Mouse (Mus musculus) myocyte (in vitro differentiated cells): ENCODE data around the gene Olfr1349. TPM values are rescaled to one million over a fixed set of nuclear protein-coding genes. Genes with fewer than 3 reads are reported as not detected.

Experiments
- H3K27me3 ChIP-seq: one replicate; pipeline ENCODE4 v1.6.1; 2011; ENCODE audit not compliant: control insufficient read depth, insufficient read depth, insufficient read length
- H3K36me3 ChIP-seq: one replicate; pipeline ENCODE4 v1.6.1; 2011; ENCODE audit not compliant: control insufficient read depth, insufficient read depth
- H3K4me2 ChIP-seq: one replicate; pipeline ENCODE4 v1.6.1; 2011; ENCODE audit warnings: low read depth, control low read depth
- H3K4me3 ChIP-seq: one replicate; pipeline ENCODE4 v1.5.1; 2011; ENCODE audit warnings: mild to moderate bottlenecking, control low read depth, moderate library complexity
- H3K79me2 ChIP-seq: one replicate; pipeline ENCODE4 v1.6.1; 2011; ENCODE audit not compliant: control insufficient read depth, insufficient read depth
- H3ac ChIP-seq: one replicate; pipeline ENCODE4 v1.6.1; 2011; ENCODE audit not compliant: control insufficient read depth, insufficient read length
- CEBPB ChIP-seq: IDR thresholded peaks from 2 replicates; pipeline ENCODE4 v1.6.1; 2011; ENCODE audit warnings: mild to moderate bottlenecking, moderate library complexity; ENCODE audit not compliant: poor library complexity, insufficient read depth, severe bottlenecking
- E2F4 ChIP-seq: IDR thresholded peaks from one replicate; pipeline ENCODE4 v1.6.1; 2011; ENCODE audit warnings: mild to moderate bottlenecking, control low read depth, moderate library complexity; ENCODE audit not compliant: insufficient read depth
- MAX ChIP-seq: IDR thresholded peaks from one replicate; pipeline ENCODE4 v1.6.1; 2011; ENCODE audit warnings: low read depth, mild to moderate bottlenecking, control low read depth
- MYOD1 ChIP-seq, 3 experiments: IDR thresholded peaks; one replicate each; pipeline ENCODE4 v1.6.1; 2011; ENCODE audit warnings: control low read depth in 2 of 3, low read depth in 2 of 3, mild to moderate bottlenecking in 2 of 3, moderate library complexity in 1 of 3; ENCODE audit not compliant: insufficient read length in 2 of 3, control insufficient read depth in 1 of 3
- MYOG ChIP-seq, 3 experiments: IDR thresholded peaks; one replicate each; pipeline ENCODE4 v1.6.1; 2011; ENCODE audit warnings: control low read depth in 2 of 3, low read depth in 2 of 3, mild to moderate bottlenecking in 2 of 3; ENCODE audit not compliant: insufficient read length in 2 of 3, control insufficient read depth in 1 of 3, insufficient read depth in 1 of 3
- POLR2A ChIP-seq: IDR thresholded peaks from one replicate; pipeline ENCODE4 v1.6.1; 2011; ENCODE audit warnings: low read depth, mild to moderate bottlenecking, control low read depth, moderate library complexity; ENCODE audit not compliant: insufficient read length
- POLR2AphosphoS2 ChIP-seq: IDR thresholded peaks from one replicate; pipeline ENCODE4 v1.6.1; 2011; ENCODE audit warnings: low read depth, control low read depth; ENCODE audit not compliant: insufficient read length
- REST ChIP-seq: IDR thresholded peaks from one replicate; pipeline ENCODE4 v1.6.1; 2011; ENCODE audit warnings: mild to moderate bottlenecking, control low read depth, moderate library complexity; ENCODE audit not compliant: insufficient read depth, insufficient read length
- SRF ChIP-seq: IDR thresholded peaks from one replicate; pipeline ENCODE4 v1.6.1; 2011; ENCODE audit warnings: low read depth; ENCODE audit not compliant: control insufficient read depth, insufficient read length
- TCF12 ChIP-seq: IDR thresholded peaks from one replicate; pipeline ENCODE4 v1.6.1; 2011; ENCODE audit warnings: mild to moderate bottlenecking, control low read depth; ENCODE audit not compliant: poor library complexity, insufficient read depth, severe bottlenecking
- TCF3 ChIP-seq: IDR thresholded peaks from one replicate; pipeline ENCODE4 v1.6.1; 2011; ENCODE audit warnings: low read depth, control low read depth; ENCODE audit not compliant: insufficient read length
- USF1 ChIP-seq: IDR thresholded peaks from one replicate; pipeline ENCODE4 v1.6.1; 2011; ENCODE audit warnings: low read depth, mild to moderate bottlenecking, control low read depth, moderate library complexity
- polyA plus RNA-seq: library from polyadenylated mRNA; unstranded; fragments of >200 nt; fragmentation: generic; extraction: Trizol; gene quantifications from one replicate; pipeline ENCODE4 v1.2.1, GENCODE M21; 2012; ENCODE audit warnings: missing spikeins

Gene Olfr1349
- polyA plus RNA-seq: 0.06 TPM

DNA sequence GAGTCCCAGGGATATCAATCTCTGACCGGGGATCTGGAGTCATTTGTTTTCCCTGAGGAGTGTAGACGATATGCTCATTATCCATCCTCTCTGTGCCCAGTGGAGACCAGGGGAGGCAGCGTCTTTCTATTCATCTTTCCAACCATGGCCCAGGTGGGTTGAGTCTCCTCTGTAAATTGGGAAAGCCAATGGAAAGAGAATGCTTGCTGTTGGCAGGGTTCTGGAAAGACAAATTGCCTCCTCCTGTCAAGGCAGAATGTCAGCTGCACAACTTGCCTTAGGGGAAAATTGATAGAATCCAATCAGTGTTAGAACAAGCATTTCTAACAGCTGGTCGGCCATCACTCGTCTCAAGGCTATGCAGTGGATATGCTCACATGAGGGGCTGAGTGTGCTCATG is at the start of gene Olfr1349:
Gene Olfr1349 (minus strand): TSS at position 101 of the 400 bp plus-strand sequence.
- Histone ChIP-seq H3K36me3 (no peaks in the 10 kb centered on the region), H3ac (no peak within 1 kb of the TSS), H3K79me2 (no peaks in the 10 kb centered on the region), H3K27me3 (no peaks in the 10 kb centered on the region), H3K4me2 (no peak within 1 kb of the TSS), H3K4me3 (no peak within 1 kb of the TSS)
- TF ChIP-seq TCF3 (no peak), SRF (no peak), TCF12 (no peak)

- H3K4me2 ChIP-seq: no peak within 1 kb of the TSS
- no peak for TF ChIP-seq SRF
- no peak for TF ChIP-seq MYOG (IDR thresholded peaks at IDR 0.05; ENCODE audit: control insufficient read depth in 1 of 3, insufficient read depth in 1 of 3, insufficient read length in 2 of 3, low read depth in 2 of 3)
- TF ChIP-seq CEBPB: no peak
- no peak for TF ChIP-seq USF1
- no peak for TF ChIP-seq TCF3
- no peak for TF ChIP-seq POLR2A
- no peak for TF ChIP-seq E2F4
- no peak for TF ChIP-seq MAX
- no peak for TF ChIP-seq POLR2AphosphoS2
- no peak for TF ChIP-seq TCF12
- H3ac ChIP-seq: no peak within 1 kb of the TSS
- H3K27me3 ChIP-seq: no peaks in the 10 kb centered on the region
- no peaks in the 10 kb centered on the region for H3K79me2 ChIP-seq
- H3K4me3 ChIP-seq: no peak within 1 kb of the TSS
- H3K36me3 ChIP-seq: no peaks in the 10 kb centered on the region
Measured at GRCm38 (mm10) chr7:6564541-6564940, 41.8 kb upstream of the Olfr1349 start, which contains the start of gene Olfr1350. TSS of gene Olfr1350 (plus strand) at chr7:6564841.

GRCm38 (mm10) chr7:6526141-6526540 is 3.4 kb upstream of the Olfr1349 start:
- TF ChIP-seq E2F4 (no peak), POLR2AphosphoS2 (no peak), POLR2A (no peak), REST (no peak), CEBPB (no peak), MAX (no peak), USF1 (no peak), TCF3 (no peak), SRF (no peak), MYOG (IDR thresholded peaks at IDR 0.05; ENCODE audit: control insufficient read depth in 1 of 3, insufficient read depth in 1 of 3, insufficient read length in 2 of 3, low read depth in 2 of 3) (no peak), MYOD1 (IDR thresholded peaks at IDR 0.05; ENCODE audit: control insufficient read depth in 1 of 3, insufficient read length in 2 of 3, low read depth in 2 of 3) (no peak), TCF12 (no peak)
- no peak overlapping the region for H3K4me2 ChIP-seq
- no peak overlapping the region for H3K4me3 ChIP-seq

DNA sequence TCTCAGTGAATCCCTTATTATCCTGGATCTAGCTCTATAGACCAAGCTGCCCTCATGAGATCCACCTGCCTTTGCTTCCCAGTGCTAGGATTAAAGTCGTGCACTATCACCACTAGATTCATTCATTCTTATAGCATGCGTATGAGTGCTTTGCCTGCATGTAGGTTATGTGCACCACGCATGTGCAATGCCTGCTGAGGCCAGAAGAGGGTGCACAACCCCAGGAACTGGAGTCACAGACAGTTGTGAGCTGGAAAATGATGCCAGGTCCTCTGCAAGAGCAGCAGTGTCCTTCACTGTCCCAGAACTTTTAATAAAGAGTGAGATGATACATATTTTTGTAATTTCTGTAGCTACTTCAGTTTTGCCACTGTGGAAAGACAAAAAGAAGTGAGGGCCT is 2.3 kb upstream of the Olfr1349 start:
- TF ChIP-seq MAX: no peak
- TF ChIP-seq TCF12: no peak
- TF ChIP-seq TCF3: no peak
- TF ChIP-seq CEBPB: no peak
- TF ChIP-seq POLR2A: no peak
- TF ChIP-seq E2F4: no peak
- TF ChIP-seq MYOG (IDR thresholded peaks at IDR 0.05; ENCODE audit: control insufficient read depth in 1 of 3, insufficient read depth in 1 of 3, insufficient read length in 2 of 3, low read depth in 2 of 3): no peak
- TF ChIP-seq SRF: no peak
- TF ChIP-seq REST: no peak
- no peak for TF ChIP-seq MYOD1 (IDR thresholded peaks at IDR 0.05; ENCODE audit: control insufficient read depth in 1 of 3, insufficient read length in 2 of 3, low read depth in 2 of 3)
- TF ChIP-seq USF1: no peak
- no peak for TF ChIP-seq POLR2AphosphoS2
- no peaks in the 10 kb centered on the region for H3K36me3 ChIP-seq
- no peak overlapping the region for H3K4me2 ChIP-seq
- H3ac ChIP-seq: no peak overlapping the region
- H3K79me2 ChIP-seq: no peaks in the 10 kb centered on the region
- no peaks in the 10 kb centered on the region for H3K27me3 ChIP-seq
- H3K4me3 ChIP-seq: no peak overlapping the region

More at GRCm38 (mm10) chr7:6526141-6526540, 3.4 kb upstream of the Olfr1349 start:
- Histone ChIP-seq H3K27me3 (no peaks in the 10 kb centered on the region), H3K36me3 (no peaks in the 10 kb centered on the region), H3K79me2 (no peaks in the 10 kb centered on the region), H3ac (no peak overlapping the region)

GRCm38 (mm10) chr7:6521666-6522065 is 1.1 kb downstream of the Olfr1349 start:
- Histone ChIP-seq H3ac (no peak overlapping the region), H3K79me2 (no peaks in the 10 kb centered on the region), H3K4me3 (no peak overlapping the region), H3K36me3 (no peaks in the 10 kb centered on the region), H3K27me3 (no peaks in the 10 kb centered on the region), H3K4me2 (no peak overlapping the region)
- TF ChIP-seq TCF12: no peak
- TF ChIP-seq POLR2A: no peak
- no peak for TF ChIP-seq E2F4
- no peak for TF ChIP-seq SRF
- no peak for TF ChIP-seq REST
- no peak for TF ChIP-seq POLR2AphosphoS2
- no peak for TF ChIP-seq USF1
- TF ChIP-seq MYOD1 (IDR thresholded peaks at IDR 0.05; ENCODE audit: control insufficient read depth in 1 of 3, insufficient read length in 2 of 3, low read depth in 2 of 3): no peak
- TF ChIP-seq MAX: no peak
- no peak for TF ChIP-seq TCF3
- no peak for TF ChIP-seq MYOG (IDR thresholded peaks at IDR 0.05; ENCODE audit: control insufficient read depth in 1 of 3, insufficient read depth in 1 of 3, insufficient read length in 2 of 3, low read depth in 2 of 3)
- TF ChIP-seq CEBPB: no peak
